Mouse (Mus musculus) urinary bladder, postnatal 14 days (tissue): ENCODE measurements around the gene Parp16.
"Not testable (repeated sequence)": the region's sequence is repeated elsewhere in the genome, so short reads cannot be mapped to it uniquely, and the experiment has no call there.

Source experiments
- DNase-seq: peaks from one replicate; pipeline ENCODE4 v3.0.0; 2021; ENCODE audit warnings: low spot score

Parp16 gene

GRCm38 (mm10) chr9:65208293-65209179, 13.4 kb downstream of the Parp16 start:
- DNase-seq: no peak

DNA sequence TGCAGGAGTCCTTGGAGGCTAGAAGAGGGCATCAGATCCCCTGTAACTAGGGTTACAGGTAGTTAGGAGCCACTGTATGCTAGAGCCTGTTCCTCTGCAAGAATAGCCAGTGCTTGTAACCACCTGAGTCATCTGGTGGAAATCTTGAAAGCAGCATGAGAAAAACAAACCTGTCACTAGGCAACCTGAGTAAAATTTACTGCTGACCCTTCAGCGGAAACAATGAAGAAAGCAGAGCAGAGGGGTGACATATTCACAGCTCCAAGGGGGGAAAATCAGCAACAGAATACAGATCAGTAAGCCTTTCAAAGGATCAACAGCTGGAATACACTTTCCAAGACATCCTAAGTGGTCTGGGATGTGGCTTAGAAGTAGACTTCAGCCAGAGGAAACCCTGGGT, 16.4 kb downstream of the Parp16 start:
- no peak for DNase-seq

GRCm38 (mm10) chr9:65214425-65214777, 19.2 kb downstream of the Parp16 start:
- DNase-seq: no peak

GRCm38 (mm10) chr9:65214778-65215493, 19.8 kb downstream of the Parp16 start:
- peak; percentile 87 for DNase-seq

DNA sequence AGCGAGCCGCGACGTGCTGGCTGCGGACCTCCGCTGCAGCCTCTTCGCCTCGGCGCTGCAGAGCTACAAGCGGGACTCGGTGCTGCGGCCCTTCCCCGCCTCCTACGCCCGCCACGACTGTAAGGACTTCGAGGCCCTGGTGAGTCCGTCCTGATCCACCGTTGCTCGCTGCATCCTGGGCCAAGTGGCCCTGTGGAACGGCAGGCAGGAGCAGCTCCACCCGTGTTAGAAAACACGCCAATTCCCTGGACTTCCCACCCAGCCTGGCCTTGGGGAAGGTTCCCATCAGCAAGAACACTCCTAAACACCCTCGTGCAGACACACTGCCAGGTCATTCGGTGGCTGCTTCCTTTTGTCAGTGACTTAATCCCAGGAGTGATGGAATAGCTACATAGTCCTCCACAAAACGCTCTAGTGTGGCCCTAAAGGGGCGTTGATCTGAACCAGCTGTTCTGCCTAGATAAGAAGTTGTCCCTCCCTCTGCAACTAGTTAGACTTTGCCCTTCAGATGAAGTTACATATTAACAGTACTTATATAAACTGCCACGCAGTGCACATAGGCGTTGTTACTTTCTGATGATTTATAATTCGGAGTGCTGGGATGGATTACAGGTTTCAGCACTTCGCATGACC, 20.5 kb downstream of the Parp16 start:
- peak; percentile 44 for DNase-seq

DNA sequence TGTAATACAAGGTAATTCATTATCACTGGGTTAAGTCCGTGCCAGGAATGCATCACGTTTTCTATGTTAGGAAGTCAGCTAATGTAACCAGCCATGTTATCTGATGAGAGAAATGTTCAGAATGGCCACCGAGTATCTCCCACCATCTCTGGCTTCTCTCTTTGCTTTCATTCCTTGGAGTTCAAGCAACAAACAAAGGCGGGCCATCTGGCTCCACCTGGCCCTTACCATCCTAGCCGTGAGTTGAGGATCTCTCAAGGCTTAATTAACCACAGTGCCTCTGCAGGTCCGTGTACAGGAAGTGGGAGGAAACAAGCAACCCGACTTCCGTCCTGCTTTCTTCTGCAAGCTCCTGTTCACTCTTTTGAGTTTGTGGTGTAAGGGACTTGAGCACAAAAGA, 21.8 kb downstream of the Parp16 start:
- DNase-seq: no peak

GRCm38 (mm10) chr9:65217661-65218060, 22.5 kb downstream of the Parp16 start:
- DNase-seq: no peak

- no peak for DNase-seq
Observed at GRCm38 (mm10) chr9:65218916-65219315, 23.8 kb downstream of the Parp16 start.

DNA sequence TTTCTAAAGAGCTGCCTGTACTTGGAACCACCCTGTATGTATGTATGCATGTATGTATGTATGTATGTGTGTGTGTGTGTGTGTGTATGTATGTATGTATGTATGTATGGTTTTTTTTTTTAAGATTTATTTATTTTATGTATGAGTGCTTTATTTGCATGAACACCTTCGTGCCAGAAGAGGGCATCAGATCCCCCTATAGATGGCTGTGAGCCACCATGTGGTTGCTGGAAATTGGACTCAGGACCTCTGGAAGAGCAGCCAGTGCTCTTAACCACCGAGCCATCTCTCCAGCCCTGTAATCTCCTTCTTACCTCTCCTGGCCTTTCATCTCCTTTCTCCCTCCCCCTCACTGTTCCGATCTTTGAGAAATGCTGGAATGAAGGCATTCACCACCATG, 25.2 kb downstream of the Parp16 start:
- not testable (repeated sequence) for DNase-seq

DNA sequence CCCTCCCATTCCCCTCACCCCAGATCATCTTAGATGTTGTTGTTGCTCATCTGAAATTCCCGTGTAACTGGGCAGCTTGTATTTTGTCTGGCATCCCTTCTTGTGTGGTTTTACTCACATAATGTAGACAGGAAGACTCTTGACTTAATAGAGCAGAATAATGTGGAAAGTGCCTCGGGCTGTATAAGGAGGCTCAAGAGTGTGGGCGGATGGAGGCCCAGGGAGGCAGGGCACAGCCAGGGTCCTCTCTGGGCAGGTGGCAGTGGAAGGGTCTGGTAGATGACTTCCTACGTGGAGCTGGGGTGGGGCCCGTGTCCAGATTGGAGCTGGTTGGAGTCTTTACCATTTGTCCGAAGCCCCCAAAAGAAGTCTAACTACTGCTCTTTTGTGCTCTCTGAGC, 28.8 kb downstream of the Parp16 start:
- DNase-seq: no peak

DNA sequence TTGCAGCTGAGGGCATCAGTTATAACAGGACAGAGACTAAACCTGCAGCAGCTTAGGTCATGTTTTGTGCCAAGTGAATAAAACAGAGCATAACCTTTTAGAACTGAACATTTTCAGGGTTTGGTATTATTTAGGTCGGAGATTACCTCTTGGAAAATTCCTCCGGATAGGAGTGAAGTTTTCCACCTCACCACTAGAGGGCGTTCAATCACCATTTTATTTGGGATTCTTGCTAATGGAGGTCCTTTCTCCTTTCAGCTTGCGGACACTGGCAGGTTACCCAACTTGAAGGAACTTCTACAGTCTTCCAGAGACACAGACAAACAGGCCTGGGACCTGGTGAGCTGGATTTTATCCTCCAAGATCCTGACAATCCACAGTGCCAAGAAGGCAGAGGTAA, 30.6 kb downstream of the Parp16 start:
- DNase-seq: peak; percentile 52

- DNase-seq: no peak
Observed at GRCm38 (mm10) chr9:65230250-65230649, 35.1 kb downstream of the Parp16 start.

DNA sequence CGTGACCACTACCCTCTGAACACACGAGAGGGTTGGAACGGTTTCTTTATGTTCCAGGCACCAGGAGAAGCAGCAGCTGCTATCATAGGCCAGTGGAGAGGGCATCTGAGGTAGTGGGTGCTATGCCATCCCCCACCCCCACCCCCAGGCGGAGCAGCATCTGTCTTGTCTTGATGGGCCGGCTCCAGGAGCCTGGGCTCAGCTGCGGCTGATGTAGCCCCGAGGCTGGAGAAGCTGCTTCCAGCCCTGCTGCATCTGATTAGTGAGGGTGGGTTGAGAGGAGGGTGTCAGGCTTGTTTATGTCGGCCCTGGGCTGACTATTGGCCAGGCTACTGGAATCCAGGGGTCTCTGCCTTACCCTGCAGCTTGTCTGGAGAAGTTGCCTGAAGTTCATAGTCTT, 36.1 kb downstream of the Parp16 start:
- no peak for DNase-seq

GRCm38 (mm10) chr9:65233243-65233985, 38.3 kb downstream of the Parp16 start:
- no peak for DNase-seq

DNA sequence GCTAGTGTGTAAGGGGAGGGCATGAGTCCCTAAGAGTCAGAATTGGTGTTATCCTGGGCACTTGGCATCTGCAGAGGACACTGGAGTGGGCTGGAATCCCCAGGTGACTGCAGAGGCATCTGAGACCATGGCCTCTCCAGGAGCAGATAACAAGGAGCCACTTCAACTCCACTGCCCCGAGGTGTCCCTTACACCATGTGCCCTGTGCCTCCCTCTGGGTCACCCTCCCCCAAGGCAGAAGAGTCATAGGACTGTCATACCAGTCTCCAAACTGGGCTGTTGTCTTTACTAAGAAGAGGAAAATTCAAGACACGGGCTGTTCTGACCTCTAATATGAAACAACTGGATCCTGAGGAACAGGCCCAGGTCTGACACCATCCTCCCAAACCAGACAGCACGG, 39.6 kb downstream of the Parp16 start:
- no peak for DNase-seq

DNA sequence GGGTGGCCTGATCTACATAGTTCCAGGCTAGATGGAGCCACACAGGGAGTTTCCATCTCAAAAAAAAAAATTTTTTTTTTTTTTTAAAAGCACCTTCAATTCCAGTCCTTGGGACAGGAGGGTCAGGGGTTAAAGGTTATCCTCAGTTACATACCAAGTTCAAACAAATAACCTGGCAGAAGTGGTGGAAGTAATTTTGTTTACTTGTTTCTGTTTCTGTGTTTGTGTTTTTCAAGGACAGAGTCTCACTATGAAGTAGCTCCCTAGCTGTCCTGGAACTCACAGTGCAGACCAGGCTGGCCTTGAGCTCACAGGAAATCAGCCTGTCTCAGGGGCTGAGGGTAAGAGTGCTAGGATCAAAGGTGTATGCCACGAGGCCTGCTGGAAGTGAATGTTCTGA, 40.4 kb downstream of the Parp16 start:
- DNase-seq: no peak

- DNase-seq: peak; percentile 43
Observed at GRCm38 (mm10) chr9:65237616-65238015, 42.5 kb downstream of the Parp16 start.

- peak; percentile 64 for DNase-seq
Observed at GRCm38 (mm10) chr9:65238191-65238760, 43.1 kb downstream of the Parp16 start.

GRCm38 (mm10) chr9:65239176-65239575, 44.0 kb downstream of the Parp16 start:
- no peak for DNase-seq

- DNase-seq: no peak
Observed at GRCm38 (mm10) chr9:65239731-65240130, 44.6 kb downstream of the Parp16 start.

DNA sequence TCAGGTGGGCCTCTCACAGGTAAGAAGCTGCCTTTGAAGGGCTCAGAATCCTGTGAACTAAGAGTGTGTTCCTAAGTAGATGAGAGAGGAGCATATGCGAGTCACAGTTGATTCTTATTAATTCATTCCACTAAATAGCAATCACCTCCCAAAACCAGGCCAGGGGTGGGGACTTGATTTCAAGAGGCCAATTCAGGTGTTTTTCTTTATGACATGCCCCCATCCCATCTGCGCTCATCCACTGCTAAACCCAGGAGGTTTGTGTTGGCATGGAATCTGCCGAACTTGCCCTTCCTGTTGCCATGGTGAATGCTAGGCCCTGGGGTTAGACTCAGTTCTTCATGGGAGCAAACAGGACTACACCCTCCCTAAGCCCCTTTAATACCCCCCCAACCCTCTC, 45.4 kb downstream of the Parp16 start:
- no peak for DNase-seq

GRCm38 (mm10) chr9:65241973-65242372, 46.8 kb downstream of the Parp16 start:
- DNase-seq: no peak
